Mouse (Mus musculus) kidney, adult 2 months (tissue): Measurements from ENCODE around the gene Mapk7.

Source experiments
- CTCF ChIP-seq: fragments of 200-500 bp; conservative IDR thresholded peaks from 2 replicates; pipeline ENCODE4 v1.5.1; 2011; ENCODE audit warnings: low read depth, mild to moderate bottlenecking, control low read depth, low read length, moderate library complexity, mixed read lengths; ENCODE audit not compliant: insufficient read depth, insufficient read length
- POLR2A ChIP-seq: fragments of 200-500 bp; IDR thresholded peaks from one replicate; pipeline ENCODE4 v1.6.1; 2011; ENCODE audit warnings: low read depth, low read length, control low read depth

DNA sequence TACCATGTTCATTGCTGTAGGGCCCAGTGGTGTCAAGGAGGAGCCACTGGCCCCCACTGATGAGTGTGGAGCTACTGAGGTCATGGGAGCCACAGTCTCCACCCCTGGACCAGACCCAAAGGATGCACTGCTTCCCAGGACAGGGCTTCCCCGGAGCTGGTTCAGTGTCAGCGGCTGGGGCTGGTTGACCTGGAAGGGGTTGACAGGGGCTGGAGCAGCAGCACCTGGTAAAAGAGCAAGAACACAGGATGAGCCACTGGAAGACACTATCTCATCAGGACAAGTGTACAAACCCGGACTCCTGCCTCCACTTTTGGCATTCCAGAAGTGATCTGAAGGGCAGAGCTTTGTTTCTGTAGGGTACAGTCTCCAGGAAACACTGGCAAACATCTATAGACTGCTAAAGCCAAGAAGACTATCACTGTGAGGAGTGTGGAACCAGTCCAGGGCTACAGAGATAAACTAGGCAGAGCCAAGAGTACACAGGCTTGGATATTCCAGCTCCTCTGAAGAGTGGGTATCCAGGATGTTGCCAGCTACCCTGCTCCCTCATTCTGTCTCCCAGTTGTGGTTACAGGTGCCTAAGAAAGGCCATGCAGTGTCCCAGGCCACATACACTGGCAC is 25.4 kb upstream of the Mapk7 start:
- TF ChIP-seq CTCF (no peak), POLR2A (no peak)
